Mouse (Mus musculus): ENCODE measurements around the gene Thumpd3.

GRCm38 (mm10) chr6:113034466-113034865, 11.6 kb upstream of the Thumpd3 start:
- TF ChIP-seq CTCF (IDR thresholded peaks at IDR 0.05) (no peak), EP300 (IDR thresholded peaks at IDR 0.05) (no peak)

Measured in lung, postnatal 0 days (tissue).